Mouse (Mus musculus): ENCODE data around the gene Cdhr1. TPM values are rescaled to one million over a fixed set of nuclear protein-coding genes. Genes with fewer than 3 reads are reported as not detected.

The Cdhr1 gene
- polyA plus RNA-seq, 1 experiment from 2014 or later: 0.47 TPM

Other genes starting within 250 kb of the Cdhr1 start
- gene Ccser2, start 129.6 kb downstream of the Cdhr1 start, polyA plus RNA-seq (2014; fragmentation: Nextera tagmentation; extraction: Ambion mirVana): 27.3 and 31.1 TPM in 2 replicates
- gene Rgr, start 49.4 kb downstream of the Cdhr1 start, polyA plus RNA-seq (2014; fragmentation: Nextera tagmentation; extraction: Ambion mirVana): not detected in 2 replicates
- not detected in 2 replicates for gene Lrit1, start 43.5 kb downstream of the Cdhr1 start, polyA plus RNA-seq (2014; fragmentation: Nextera tagmentation; extraction: Ambion mirVana)
- not detected in 2 replicates for gene Lrit2, start 30.4 kb downstream of the Cdhr1 start, polyA plus RNA-seq (2014; fragmentation: Nextera tagmentation; extraction: Ambion mirVana)
- gene 2610528A11Rik, start 15.7 kb upstream of the Cdhr1 start, polyA plus RNA-seq (2014; fragmentation: Nextera tagmentation; extraction: Ambion mirVana): 31.9 and 42.4 TPM in 2 replicates
- 235 and 238 TPM in 2 replicates for gene Ghitm, start 36.9 kb upstream of the Cdhr1 start, polyA plus RNA-seq (2014; fragmentation: Nextera tagmentation; extraction: Ambion mirVana)

Data from intestine, embryonic 14.5 days (tissue).